Mouse (Mus musculus): Measurements from ENCODE around the gene Chia1. TPM values are rescaled to one million over a fixed set of nuclear protein-coding genes. Genes with fewer than 3 reads are reported as not detected.
"Not testable (repeated sequence)": the region's sequence is repeated elsewhere in the genome, so short reads cannot be mapped to it uniquely, and the experiment has no call there.

The Chia1 gene
- 1.2 and 2.1 TPM in 2 replicates for total RNA-seq (2014; rRNA removed)
- polyA plus RNA-seq (2015; fragmentation: Nextera tagmentation; extraction: Ambion mirVana) = 1.5 and 1.9 TPM in 2 replicates

- no peak for TF ChIP-seq CTCF (IDR thresholded peaks at IDR 0.05; ENCODE audit: low read depth)
- no peaks in the 10 kb centered on the region for H3K36me3 ChIP-seq (ENCODE audit: insufficient read depth)
- H3K9ac ChIP-seq = no peak within 1 kb of the TSS
- H3K27ac ChIP-seq (ENCODE audit: low read depth, low read length) = no peak within 1 kb of the TSS
- H3K27me3 ChIP-seq (ENCODE audit: insufficient read depth, low read length) = no peaks in the 10 kb centered on the region
- no peaks in the 10 kb centered on the region for H3K4me1 ChIP-seq (ENCODE audit: insufficient read depth)
- H3K4me2 ChIP-seq (ENCODE audit: low read depth) = no peak within 1 kb of the TSS
- WGBS = 86% methylated on average over 3 of the region's 3 CpGs
- no peak within 1 kb of the TSS for H3K4me3 ChIP-seq (ENCODE audit: low read depth, low read length)
- no peaks in the 10 kb centered on the region for H3K9me3 ChIP-seq (ENCODE audit: low read length)
- ATAC-seq (no peak), DNase-seq (no peak)
Measured at GRCm38 (mm10) chr3:106112929-106113328, at the start of gene Chia1. Gene Chia1, plus strand, starts transcription at chr3:106113229.

DNA sequence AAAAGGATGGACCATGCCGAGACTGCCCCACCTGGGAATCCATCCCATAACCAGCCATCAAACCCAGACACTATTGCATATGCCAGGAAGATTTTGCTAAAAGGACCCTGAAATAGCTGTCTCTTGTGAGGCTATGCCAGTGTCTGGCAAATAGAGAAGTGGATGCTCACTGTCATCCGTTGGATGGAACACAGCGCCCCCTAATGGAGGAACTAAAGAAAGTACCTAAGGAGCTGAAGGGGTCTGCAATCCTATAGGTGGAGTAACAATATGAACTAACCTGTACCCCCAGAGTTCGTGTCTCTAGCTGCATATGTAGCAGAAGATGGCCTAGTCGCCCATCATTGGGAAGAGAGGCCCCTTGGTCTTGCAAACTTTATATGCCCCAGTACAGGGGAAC, 45.3 kb upstream of the Chia1 start:
- 42% methylated on average over 5 of the region's 5 CpGs for WGBS
- not testable (repeated sequence) for H3K27ac ChIP-seq (ENCODE audit: low read depth, low read length); DNase-seq; H3K4me1 ChIP-seq (ENCODE audit: insufficient read depth); ATAC-seq; H3K27me3 ChIP-seq (ENCODE audit: insufficient read depth, low read length); H3K9me3 ChIP-seq (ENCODE audit: low read length); H3K9ac ChIP-seq; H3K4me2 ChIP-seq (ENCODE audit: low read depth); H3K36me3 ChIP-seq (ENCODE audit: insufficient read depth); H3K4me3 ChIP-seq (ENCODE audit: low read depth, low read length)

DNA sequence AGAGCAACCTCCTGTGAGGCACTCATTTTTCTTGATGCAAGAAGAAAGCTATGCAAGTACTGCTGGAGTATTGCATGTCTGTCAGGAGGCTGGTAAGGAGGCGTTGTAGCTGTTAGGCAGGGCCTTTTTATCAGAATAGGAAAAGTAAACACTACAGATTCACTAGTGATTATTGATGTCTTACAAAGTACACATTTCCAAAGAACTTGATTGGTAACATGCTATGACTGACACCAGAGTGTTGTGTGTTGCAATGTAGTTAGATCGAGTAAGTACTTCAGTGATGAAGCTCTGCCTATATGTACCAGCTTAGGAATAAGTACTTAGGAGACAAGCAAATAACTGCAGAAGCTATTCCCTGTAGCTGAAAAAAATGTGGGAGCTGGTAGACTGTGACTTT, 42.0 kb upstream of the Chia1 start:
- DNase-seq (no peak), ATAC-seq (no peak)
- WGBS = 83% methylated on average over 2 of the region's 2 CpGs

DNA sequence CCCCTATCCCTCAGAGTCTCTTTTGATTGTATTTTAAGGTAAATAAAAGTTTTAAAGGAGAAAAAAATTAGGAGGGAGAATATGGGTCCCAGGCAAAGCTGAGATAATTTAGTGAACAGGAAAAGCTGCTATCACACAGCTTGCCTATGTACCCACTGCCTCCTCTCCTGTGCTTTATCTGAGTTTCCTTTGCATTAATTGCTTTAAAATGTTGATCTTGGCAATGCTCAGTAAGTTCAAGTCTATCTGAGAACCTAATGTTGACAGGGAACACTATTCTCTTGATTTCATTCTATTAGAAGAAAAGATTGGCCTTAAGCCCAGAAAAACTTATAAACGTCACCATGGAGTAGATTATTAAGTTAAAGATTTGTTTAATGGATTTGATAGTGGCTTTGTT, 38.2 kb upstream of the Chia1 start:
- no peak for TF ChIP-seq CTCF (IDR thresholded peaks at IDR 0.05; ENCODE audit: low read depth)

More for the DNA sequence above, 42.0 kb upstream of the Chia1 start:
- Histone ChIP-seq H3K4me2 (ENCODE audit: low read depth) (no peak overlapping the region), H3K9ac (no peak overlapping the region), H3K9me3 (ENCODE audit: low read length) (no peaks in the 10 kb centered on the region), H3K27ac (ENCODE audit: low read depth, low read length) (no peak overlapping the region), H3K4me3 (ENCODE audit: low read depth, low read length) (no peak overlapping the region), H3K4me1 (ENCODE audit: insufficient read depth) (no peaks in the 10 kb centered on the region), H3K36me3 (ENCODE audit: insufficient read depth) (no peaks in the 10 kb centered on the region), H3K27me3 (ENCODE audit: insufficient read depth, low read length) (no peaks in the 10 kb centered on the region)
- no peak for TF ChIP-seq CTCF (IDR thresholded peaks at IDR 0.05; ENCODE audit: low read depth)

GRCm38 (mm10) chr3:106126999-106127398, 14.0 kb downstream of the Chia1 start:
- H3K27ac ChIP-seq (ENCODE audit: low read depth, low read length) = no peak overlapping the region
- no peak for TF ChIP-seq CTCF (IDR thresholded peaks at IDR 0.05; ENCODE audit: low read depth)
- no peaks in the 10 kb centered on the region for H3K27me3 ChIP-seq (ENCODE audit: insufficient read depth, low read length)
- ATAC-seq = no peak
- no peak overlapping the region for H3K4me3 ChIP-seq (ENCODE audit: low read depth, low read length)
- no peaks in the 10 kb centered on the region for H3K36me3 ChIP-seq (ENCODE audit: insufficient read depth)
- no peak for DNase-seq
- no peaks in the 10 kb centered on the region for H3K4me1 ChIP-seq (ENCODE audit: insufficient read depth)
- H3K9me3 ChIP-seq (ENCODE audit: low read length) = no peaks in the 10 kb centered on the region
- H3K4me2 ChIP-seq (ENCODE audit: low read depth) = no peak overlapping the region
- H3K9ac ChIP-seq = no peak overlapping the region

More for the DNA sequence above, 38.2 kb upstream of the Chia1 start:
- no peaks in the 10 kb centered on the region for H3K9me3 ChIP-seq (ENCODE audit: low read length)
- H3K36me3 ChIP-seq (ENCODE audit: insufficient read depth) = no peaks in the 10 kb centered on the region
- no peak overlapping the region for H3K4me3 ChIP-seq (ENCODE audit: low read depth, low read length)
- no peak for ATAC-seq
- WGBS = 51% methylated on average over 1 of the region's 1 CpGs
- no peak for DNase-seq
- H3K4me2 ChIP-seq (ENCODE audit: low read depth) = no peak overlapping the region
- H3K27ac ChIP-seq (ENCODE audit: low read depth, low read length) = no peak overlapping the region
- no peak overlapping the region for H3K9ac ChIP-seq
- no peaks in the 10 kb centered on the region for H3K4me1 ChIP-seq (ENCODE audit: insufficient read depth)
- H3K27me3 ChIP-seq (ENCODE audit: insufficient read depth, low read length) = no peaks in the 10 kb centered on the region

GRCm38 (mm10) chr3:106128807-106129493, 15.9 kb downstream of the Chia1 start:
- 91% methylated on average over 4 of the region's 4 CpGs for WGBS

GRCm38 (mm10) chr3:106131690-106132089, 18.7 kb downstream of the Chia1 start:
- Histone ChIP-seq H3K9me3 (ENCODE audit: low read length) (no peaks in the 10 kb centered on the region), H3K4me2 (ENCODE audit: low read depth) (peak overlapping the region; percentile 14; the same call in 1 of the 2 replicates), H3K36me3 (ENCODE audit: insufficient read depth) (no peaks in the 10 kb centered on the region), H3K9ac (no peak overlapping the region), H3K27me3 (ENCODE audit: insufficient read depth, low read length) (no peaks in the 10 kb centered on the region), H3K27ac (ENCODE audit: low read depth, low read length) (0 out of 2 replicates have a peak overlapping the region, but pooled peaks have one; percentile 2), H3K4me3 (ENCODE audit: low read depth, low read length) (no peak overlapping the region), H3K4me1 (ENCODE audit: insufficient read depth) (no peaks in the 10 kb centered on the region)
- 53% methylated on average over 5 of the region's 5 CpGs for WGBS
- peak; percentile 28; the same call in 1 of the 2 replicates for TF ChIP-seq CTCF (IDR thresholded peaks at IDR 0.05; ENCODE audit: low read depth)
- peak; percentile 98 for ATAC-seq
- peak; percentile 93 for DNase-seq

More at GRCm38 (mm10) chr3:106128807-106129493, 15.9 kb downstream of the Chia1 start:
- H3K27ac ChIP-seq (ENCODE audit: low read depth, low read length) = no peak overlapping the region
- no peak overlapping the region for H3K4me3 ChIP-seq (ENCODE audit: low read depth, low read length)
- no peaks in the 10 kb centered on the region for H3K4me1 ChIP-seq (ENCODE audit: insufficient read depth)
- H3K36me3 ChIP-seq (ENCODE audit: insufficient read depth) = no peaks in the 10 kb centered on the region
- TF ChIP-seq CTCF (IDR thresholded peaks at IDR 0.05; ENCODE audit: low read depth) = no peak
- no peak overlapping the region for H3K4me2 ChIP-seq (ENCODE audit: low read depth)
- H3K9me3 ChIP-seq (ENCODE audit: low read length) = no peaks in the 10 kb centered on the region
- no peaks in the 10 kb centered on the region for H3K27me3 ChIP-seq (ENCODE audit: insufficient read depth, low read length)
- no peak for DNase-seq
- H3K9ac ChIP-seq = no peak overlapping the region
- no peak for ATAC-seq

Measured in forebrain, postnatal 0 days (tissue).